Mouse (Mus musculus) CH12.LX (cell line): ENCODE measurements at regions not wholly inside any gene's neighbourhood (a gene's known extent, or its start where the extent isn't known, plus 50 kb on each side); places are given as distances from the start of the nearest gene placed in this dataset.

Source experiments
- DNase-seq: peaks from one replicate; pipeline ENCODE4 v3.0.0-alpha.2; 2013; ENCODE audit errors: extremely low read depth
- H3K27ac ChIP-seq: 2 replicates; pipeline ENCODE4 v1.5.1; 2012; ENCODE audit warnings: low read depth, mild to moderate bottlenecking, control low read depth, moderate library complexity; ENCODE audit not compliant: insufficient read depth
- H3K27me3 ChIP-seq: replicated peaks from 2 replicates; pipeline ENCODE3; 2012; ENCODE audit warnings: inconsistent platforms
- H3K36me3 ChIP-seq, 2 experiments: replicated peaks in 1 of 2; 2 replicates each; pipeline versions ENCODE3 to v1.6.1; 2012; ENCODE audit warnings: inconsistent platforms in 1 of 2, low read length in 1 of 2, mild to moderate bottlenecking in 1 of 2, mixed read lengths in 1 of 2, moderate library complexity in 1 of 2; ENCODE audit not compliant: control insufficient read depth in 1 of 2, insufficient read depth in 1 of 2
- H3K4me1 ChIP-seq, 2 experiments: 2 replicates each; pipeline ENCODE4 v1.6.1; 2012; ENCODE audit warnings: inconsistent platforms in 1 of 2, moderate library complexity in 1 of 2; ENCODE audit not compliant: insufficient read depth in 2 of 2, control insufficient read depth in 1 of 2
- H3K4me2 ChIP-seq: 2 replicates; pipeline ENCODE4 v1.6.1; 2012; ENCODE audit warnings: low read depth, mild to moderate bottlenecking, control low read depth; ENCODE audit not compliant: poor library complexity, insufficient read depth, severe bottlenecking
- H3K4me3 ChIP-seq, 3 experiments: fragments of 150-350 bp in 1 of 3; sonication (generic) in 1 of 3; replicated peaks in 1 of 3; 2 replicates each; pipeline versions ENCODE3 to v1.5.1; 2011 to 2012; ENCODE audit warnings: low read depth in 2 of 3, low read length in 2 of 3, mild to moderate bottlenecking in 2 of 3, moderate library complexity in 2 of 3, control low read depth in 1 of 3, improper control_type of control experiment in 1 of 3, inconsistent platforms in 1 of 3, mixed read lengths in 1 of 3; ENCODE audit not compliant: poor library complexity in 1 of 3
- H3K79me2 ChIP-seq: replicated peaks from 2 replicates; pipeline ENCODE4 v1.6.1; 2012; ENCODE audit warnings: mild to moderate bottlenecking, moderate library complexity; ENCODE audit not compliant: control insufficient read depth, poor library complexity, insufficient read depth, severe bottlenecking; ENCODE audit errors: extremely low read depth
- H3K9ac ChIP-seq: 2 replicates; pipeline ENCODE4 v1.6.1; 2012; ENCODE audit warnings: low read depth, mild to moderate bottlenecking, control low read depth, moderate library complexity; ENCODE audit not compliant: insufficient read depth
- H3K9me3 ChIP-seq: replicated peaks from 2 replicates; pipeline ENCODE3; 2012; ENCODE audit warnings: low read length, inconsistent platforms, mixed read lengths
- BHLHE40 ChIP-seq: IDR thresholded peaks from 2 replicates; pipeline ENCODE4 v1.6.1; 2011; ENCODE audit warnings: mild to moderate bottlenecking, low read depth, low read length, improper control_type of control experiment
- CHD1 ChIP-seq: IDR thresholded peaks from 2 replicates; pipeline ENCODE4 v1.6.1; 2012; ENCODE audit warnings: low read depth, low read length, improper control_type of control experiment, inconsistent platforms
- CHD2 ChIP-seq: IDR thresholded peaks from 2 replicates; pipeline ENCODE4 v1.6.1; 2011; ENCODE audit warnings: low read length, improper control_type of control experiment
- CTCF ChIP-seq, 2 experiments: IDR thresholded peaks in 1 of 2; conservative IDR thresholded peaks in 1 of 2; 2 replicates each; pipeline ENCODE4 v1.5.1; 2011 to 2012; ENCODE audit warnings: low read depth in 2 of 2, low read length in 2 of 2, improper control_type of control experiment in 1 of 2, inconsistent platforms in 1 of 2, mild to moderate bottlenecking in 1 of 2, moderate library complexity in 1 of 2
- E2F4 ChIP-seq: IDR thresholded peaks from 2 replicates; pipeline ENCODE4 v1.6.1; 2011; ENCODE audit warnings: low read depth, low read length, improper control_type of control experiment; ENCODE audit not compliant: insufficient replicate concordance
- EP300 ChIP-seq: IDR thresholded peaks from 2 replicates; pipeline ENCODE4 v1.6.1; 2011; ENCODE audit warnings: low read length, improper control_type of control experiment
- HCFC1 ChIP-seq: IDR thresholded peaks from 2 replicates; pipeline ENCODE4 v1.6.1; 2012; ENCODE audit warnings: low read depth, mild to moderate bottlenecking, inconsistent platforms, low read length, improper control_type of control experiment
- IRF4 ChIP-seq: IDR thresholded peaks from 2 replicates; pipeline ENCODE4 v1.6.1; 2014; ENCODE audit warnings: low read depth, mild to moderate bottlenecking, inconsistent platforms, low read length, improper control_type of control experiment
- JUND ChIP-seq: conservative IDR thresholded peaks from 2 replicates; pipeline ENCODE4 v1.6.1; 2011; ENCODE audit warnings: low read depth, low read length, improper control_type of control experiment
- MAFK ChIP-seq: IDR thresholded peaks from 2 replicates; pipeline ENCODE4 v1.6.1; 2011; ENCODE audit warnings: low read length, improper control_type of control experiment; ENCODE audit not compliant: insufficient replicate concordance
- MAZ ChIP-seq: IDR thresholded peaks from 2 replicates; pipeline ENCODE4 v1.6.1; 2012; ENCODE audit warnings: low read depth, mild to moderate bottlenecking, inconsistent platforms, low read length, improper control_type of control experiment, moderate library complexity
- MYC ChIP-seq: IDR thresholded peaks from 2 replicates; pipeline ENCODE4 v1.6.1; 2011; ENCODE audit warnings: low read depth, mild to moderate bottlenecking, improper control_type of control experiment, low read length
- NELFE ChIP-seq: IDR thresholded peaks from 2 replicates; pipeline ENCODE4 v1.6.1; 2011; ENCODE audit warnings: low read depth, low read length, improper control_type of control experiment
- NRF1 ChIP-seq: IDR thresholded peaks from 2 replicates; pipeline ENCODE4 v1.6.1; 2014; ENCODE audit warnings: low read depth, mild to moderate bottlenecking, inconsistent platforms, low read length, improper control_type of control experiment, moderate library complexity
- POLR2A ChIP-seq: IDR thresholded peaks from 2 replicates; pipeline ENCODE4 v1.6.1; 2011; ENCODE audit warnings: low read depth, mild to moderate bottlenecking, improper control_type of control experiment, low read length
- RAD21 ChIP-seq: IDR thresholded peaks from 2 replicates; pipeline ENCODE4 v1.6.1; 2011; ENCODE audit warnings: low read depth, mild to moderate bottlenecking, low read length, improper control_type of control experiment, moderate library complexity
- RCOR1 ChIP-seq: conservative IDR thresholded peaks from 2 replicates; pipeline ENCODE4 v1.6.1; 2012; ENCODE audit warnings: low read depth, mild to moderate bottlenecking, inconsistent platforms, low read length, improper control_type of control experiment
- SIN3A ChIP-seq: IDR thresholded peaks from 2 replicates; pipeline ENCODE4 v1.6.1; 2012; ENCODE audit warnings: low read length, improper control_type of control experiment, inconsistent platforms
- SMC3 ChIP-seq: IDR thresholded peaks from 2 replicates; pipeline ENCODE4 v1.6.1; 2011; ENCODE audit warnings: low read depth, low read length, improper control_type of control experiment
- TCF12 ChIP-seq: IDR thresholded peaks from 2 replicates; pipeline ENCODE4 v1.6.1; 2014; ENCODE audit warnings: low read depth, mild to moderate bottlenecking, inconsistent platforms, low read length, improper control_type of control experiment
- UBTF ChIP-seq: IDR thresholded peaks from 2 replicates; pipeline ENCODE4 v1.6.1; 2012; ENCODE audit warnings: low read depth, mild to moderate bottlenecking, inconsistent platforms, low read length, improper control_type of control experiment, moderate library complexity
- USF2 ChIP-seq: conservative IDR thresholded peaks from 2 replicates; pipeline ENCODE4 v1.6.1; 2011; ENCODE audit warnings: low read depth, low read length, improper control_type of control experiment
- ZC3H11A ChIP-seq: IDR thresholded peaks from 2 replicates; pipeline ENCODE4 v1.6.1; 2012; ENCODE audit warnings: low read depth, mild to moderate bottlenecking, inconsistent platforms, low read length, improper control_type of control experiment
- ZKSCAN1 ChIP-seq: IDR thresholded peaks from 2 replicates; pipeline ENCODE4 v1.6.1; 2012; ENCODE audit warnings: low read depth, inconsistent platforms, low read length, improper control_type of control experiment, borderline replicate concordance
- ZNF384 ChIP-seq: IDR thresholded peaks from 2 replicates; pipeline ENCODE4 v1.6.1; 2012; ENCODE audit warnings: low read depth, low read length, improper control_type of control experiment, inconsistent platforms
- dilution Hi-C: fragments of 300-500 bp; cut with MboI; formaldehyde crosslinking; loops from 2 replicates; pipeline ENCODE4 v1.14.3; 2020; ENCODE audit warnings: low sequenced_read_pairs; ENCODE audit not compliant: extremely low pct_unique_long_range_greater_than_20kb, extremely low pct_ligation_motif_present
- in situ Hi-C: fragments of 300-500 bp; cut with MboI; formaldehyde crosslinking; loops from 3 replicates; pipeline ENCODE4 v1.14.3; 2019; ENCODE audit warnings: low sequenced_read_pairs, low pct_ligation_motif_present, low pct_unique_long_range_greater_than_20kb, mixed read lengths

- dilution Hi-C loops: no loop called here
- no peaks in the 10 kb centered on the region; a peak in 2 of 4 replicates for H3K4me1 ChIP-seq
- TF ChIP-seq NRF1 (no peak), ZKSCAN1 (no peak), TCF12 (no peak), IRF4 (peak; percentile 45; the same call in 1 of the 2 replicates), BHLHE40 (no peak), MAFK (no peak), ZNF384 (no peak), CTCF (conservative IDR thresholded peaks at IDR 0.05 in 1 of 2, IDR thresholded peaks at IDR 0.05 in 1 of 2; ENCODE audit: low read depth in 2 of 2, low read length in 2 of 2) (peak; percentile 61 to 92), UBTF (no peak), HCFC1 (no peak), RCOR1 (no peak), E2F4 (no peak), RAD21 (peak; percentile 95), SMC3 (peak; percentile 91), NELFE (no peak; the same call in 1 of the 2 replicates), ZC3H11A (peak; percentile 75)
- TF ChIP-seq, all 38 proteins: peak for 5
- Histone ChIP-seq H3K9me3 (no peaks in the 10 kb centered on the region), H3K27ac (no peak overlapping the region), H3K36me3 (no peaks in the 10 kb centered on the region), H3K4me2 (no peak overlapping the region), H3K9ac (no peak overlapping the region), H3K27me3 (peaks cover 1% of the 10 kb centered on the region), H3K79me2 (no peaks in the 10 kb centered on the region), H3K4me3 (no peak overlapping the region)
- peak; percentile 67 for DNase-seq
- in situ Hi-C loops: loop anchor here (10.0 kb wide), 1 partner anchor 435 kb away; no protein-coding TSS in a partner anchor
Observed at GRCm38 (mm10) chr6:127379511-127379910, 67.1 kb upstream of the Parp11 start.

GRCm38 (mm10) chr6:127381148-127381888, 65.3 kb upstream of the Parp11 start:
- in situ Hi-C loops: no loop called here
- no peak overlapping the region for H3K4me3 ChIP-seq
- no peak overlapping the region for H3K9ac ChIP-seq
- H3K9me3 ChIP-seq: no peaks in the 10 kb centered on the region
- dilution Hi-C loops: no loop called here
- no peaks in the 10 kb centered on the region for H3K79me2 ChIP-seq
- DNase-seq: no peak
- H3K36me3 ChIP-seq: no peaks in the 10 kb centered on the region
- no peak for TF ChIP-seq MYC
- TF ChIP-seq JUND: no peak
- TF ChIP-seq POLR2A: no peak
- no peak for TF ChIP-seq MAZ
- TF ChIP-seq SIN3A: no peak
- TF ChIP-seq E2F4: no peak
- no peak for TF ChIP-seq USF2
- TF ChIP-seq CHD1: no peak
- TF ChIP-seq TCF12: no peak
- no peak for TF ChIP-seq CHD2
- TF ChIP-seq ZKSCAN1: no peak
- no peak for TF ChIP-seq SMC3
- TF ChIP-seq NRF1: no peak
- no peak for TF ChIP-seq ZC3H11A
- TF ChIP-seq EP300: no peak
- H3K4me1 ChIP-seq: peaks cover 0 to 2% of the 10 kb centered on the region in 2 experiments; a peak in 2 of 4 replicates
- no peak overlapping the region for H3K4me2 ChIP-seq
- H3K27me3 ChIP-seq: peaks cover 1% of the 10 kb centered on the region
- H3K27ac ChIP-seq: no peak overlapping the region
